Mouse (Mus musculus) CH12.LX (cell line): ENCODE results near the gene Gm20388. TPM values are rescaled to one million over a fixed set of nuclear protein-coding genes. Genes with fewer than 3 reads are reported as not detected.

ENCODE experiments used
- DNase-seq: peaks from one replicate; pipeline ENCODE4 v3.0.0-alpha.2; 2013; ENCODE audit errors: extremely low read depth
- H3K27ac ChIP-seq: 2 replicates; pipeline ENCODE4 v1.5.1; 2012; ENCODE audit warnings: low read depth, mild to moderate bottlenecking, control low read depth, moderate library complexity; ENCODE audit not compliant: insufficient read depth
- H3K27me3 ChIP-seq: replicated peaks from 2 replicates; pipeline ENCODE3; 2012; ENCODE audit warnings: inconsistent platforms
- H3K36me3 ChIP-seq, 2 experiments: replicated peaks in 1 of 2; 2 replicates each; pipeline versions ENCODE3 to v1.6.1; 2012; ENCODE audit warnings: inconsistent platforms in 1 of 2, low read length in 1 of 2, mild to moderate bottlenecking in 1 of 2, mixed read lengths in 1 of 2, moderate library complexity in 1 of 2; ENCODE audit not compliant: control insufficient read depth in 1 of 2, insufficient read depth in 1 of 2
- H3K4me1 ChIP-seq, 2 experiments: 2 replicates each; pipeline ENCODE4 v1.6.1; 2012; ENCODE audit warnings: inconsistent platforms in 1 of 2, moderate library complexity in 1 of 2; ENCODE audit not compliant: insufficient read depth in 2 of 2, control insufficient read depth in 1 of 2
- H3K4me2 ChIP-seq: 2 replicates; pipeline ENCODE4 v1.6.1; 2012; ENCODE audit warnings: low read depth, mild to moderate bottlenecking, control low read depth; ENCODE audit not compliant: poor library complexity, insufficient read depth, severe bottlenecking
- H3K4me3 ChIP-seq, 3 experiments: fragments of 150-350 bp in 1 of 3; sonication (generic) in 1 of 3; replicated peaks in 1 of 3; 2 replicates each; pipeline versions ENCODE3 to v1.5.1; 2011 to 2012; ENCODE audit warnings: low read depth in 2 of 3, low read length in 2 of 3, mild to moderate bottlenecking in 2 of 3, moderate library complexity in 2 of 3, control low read depth in 1 of 3, improper control_type of control experiment in 1 of 3, inconsistent platforms in 1 of 3, mixed read lengths in 1 of 3; ENCODE audit not compliant: poor library complexity in 1 of 3
- H3K79me2 ChIP-seq: replicated peaks from 2 replicates; pipeline ENCODE4 v1.6.1; 2012; ENCODE audit warnings: mild to moderate bottlenecking, moderate library complexity; ENCODE audit not compliant: control insufficient read depth, poor library complexity, insufficient read depth, severe bottlenecking; ENCODE audit errors: extremely low read depth
- H3K9ac ChIP-seq: 2 replicates; pipeline ENCODE4 v1.6.1; 2012; ENCODE audit warnings: low read depth, mild to moderate bottlenecking, control low read depth, moderate library complexity; ENCODE audit not compliant: insufficient read depth
- H3K9me3 ChIP-seq: replicated peaks from 2 replicates; pipeline ENCODE3; 2012; ENCODE audit warnings: low read length, inconsistent platforms, mixed read lengths
- BHLHE40 ChIP-seq: IDR thresholded peaks from 2 replicates; pipeline ENCODE4 v1.6.1; 2011; ENCODE audit warnings: mild to moderate bottlenecking, low read depth, low read length, improper control_type of control experiment
- CHD1 ChIP-seq: IDR thresholded peaks from 2 replicates; pipeline ENCODE4 v1.6.1; 2012; ENCODE audit warnings: low read depth, low read length, improper control_type of control experiment, inconsistent platforms
- CTCF ChIP-seq, 2 experiments: IDR thresholded peaks in 1 of 2; conservative IDR thresholded peaks in 1 of 2; 2 replicates each; pipeline ENCODE4 v1.5.1; 2011 to 2012; ENCODE audit warnings: low read depth in 2 of 2, low read length in 2 of 2, improper control_type of control experiment in 1 of 2, inconsistent platforms in 1 of 2, mild to moderate bottlenecking in 1 of 2, moderate library complexity in 1 of 2
- ETS1 ChIP-seq: conservative IDR thresholded peaks from 2 replicates; pipeline ENCODE4 v1.6.1; 2012; ENCODE audit warnings: low read depth, mild to moderate bottlenecking, inconsistent platforms, low read length, improper control_type of control experiment, moderate library complexity
- GABPA ChIP-seq: IDR thresholded peaks from 2 replicates; pipeline ENCODE4 v1.6.1; 2012; ENCODE audit warnings: low read depth, low read length, improper control_type of control experiment, inconsistent platforms; ENCODE audit not compliant: insufficient replicate concordance
- HCFC1 ChIP-seq: IDR thresholded peaks from 2 replicates; pipeline ENCODE4 v1.6.1; 2012; ENCODE audit warnings: low read depth, mild to moderate bottlenecking, inconsistent platforms, low read length, improper control_type of control experiment
- JUN ChIP-seq: IDR thresholded peaks from 2 replicates; pipeline ENCODE4 v1.6.1; 2011; ENCODE audit warnings: low read depth, mild to moderate bottlenecking, low read length, improper control_type of control experiment, moderate library complexity; ENCODE audit not compliant: insufficient read depth
- KAT2A ChIP-seq: IDR thresholded peaks from 2 replicates; pipeline ENCODE4 v1.6.1; 2012; ENCODE audit warnings: low read length, improper control_type of control experiment, inconsistent platforms; ENCODE audit not compliant: insufficient replicate concordance
- MAX ChIP-seq: IDR thresholded peaks from 2 replicates; pipeline ENCODE4 v1.6.1; 2011; ENCODE audit warnings: low read length, improper control_type of control experiment
- MAZ ChIP-seq: IDR thresholded peaks from 2 replicates; pipeline ENCODE4 v1.6.1; 2012; ENCODE audit warnings: low read depth, mild to moderate bottlenecking, inconsistent platforms, low read length, improper control_type of control experiment, moderate library complexity
- MEF2A ChIP-seq: IDR thresholded peaks from 2 replicates; pipeline ENCODE4 v1.6.1; 2014; ENCODE audit warnings: low read depth, mild to moderate bottlenecking, inconsistent platforms, low read length, improper control_type of control experiment, borderline replicate concordance
- MXI1 ChIP-seq: IDR thresholded peaks from 2 replicates; pipeline ENCODE4 v1.6.1; 2011; ENCODE audit warnings: mild to moderate bottlenecking, low read depth, low read length, improper control_type of control experiment
- MYC ChIP-seq: IDR thresholded peaks from 2 replicates; pipeline ENCODE4 v1.6.1; 2011; ENCODE audit warnings: low read depth, mild to moderate bottlenecking, improper control_type of control experiment, low read length
- NELFE ChIP-seq: IDR thresholded peaks from 2 replicates; pipeline ENCODE4 v1.6.1; 2011; ENCODE audit warnings: low read depth, low read length, improper control_type of control experiment
- PAX5 ChIP-seq: IDR thresholded peaks from 2 replicates; pipeline ENCODE4 v1.6.1; 2012; ENCODE audit warnings: low read length, inconsistent platforms, mixed read lengths
- POLR2AphosphoS2 ChIP-seq: IDR thresholded peaks from 2 replicates; pipeline ENCODE4 v1.6.1; 2011; ENCODE audit warnings: low read depth, low read length, improper control_type of control experiment
- SIN3A ChIP-seq: IDR thresholded peaks from 2 replicates; pipeline ENCODE4 v1.6.1; 2012; ENCODE audit warnings: low read length, improper control_type of control experiment, inconsistent platforms
- SMC3 ChIP-seq: IDR thresholded peaks from 2 replicates; pipeline ENCODE4 v1.6.1; 2011; ENCODE audit warnings: low read depth, low read length, improper control_type of control experiment
- TBP ChIP-seq: conservative IDR thresholded peaks from 2 replicates; pipeline ENCODE4 v1.6.1; 2011; ENCODE audit warnings: low read depth, low read length, improper control_type of control experiment
- TCF12 ChIP-seq: IDR thresholded peaks from 2 replicates; pipeline ENCODE4 v1.6.1; 2014; ENCODE audit warnings: low read depth, mild to moderate bottlenecking, inconsistent platforms, low read length, improper control_type of control experiment
- UBTF ChIP-seq: IDR thresholded peaks from 2 replicates; pipeline ENCODE4 v1.6.1; 2012; ENCODE audit warnings: low read depth, mild to moderate bottlenecking, inconsistent platforms, low read length, improper control_type of control experiment, moderate library complexity
- USF1 ChIP-seq: IDR thresholded peaks from 2 replicates; pipeline ENCODE4 v1.6.1; 2014; ENCODE audit warnings: low read depth, mild to moderate bottlenecking, inconsistent platforms, low read length, improper control_type of control experiment
- USF2 ChIP-seq: conservative IDR thresholded peaks from 2 replicates; pipeline ENCODE4 v1.6.1; 2011; ENCODE audit warnings: low read depth, low read length, improper control_type of control experiment
- ZKSCAN1 ChIP-seq: IDR thresholded peaks from 2 replicates; pipeline ENCODE4 v1.6.1; 2012; ENCODE audit warnings: low read depth, inconsistent platforms, low read length, improper control_type of control experiment, borderline replicate concordance
- ZMIZ1 ChIP-seq: IDR thresholded peaks from 2 replicates; pipeline ENCODE4 v1.6.1; 2012; ENCODE audit warnings: low read depth, mild to moderate bottlenecking, inconsistent platforms, low read length, improper control_type of control experiment
- ZNF384 ChIP-seq: IDR thresholded peaks from 2 replicates; pipeline ENCODE4 v1.6.1; 2012; ENCODE audit warnings: low read depth, low read length, improper control_type of control experiment, inconsistent platforms
- dilution Hi-C: fragments of 300-500 bp; cut with MboI; formaldehyde crosslinking; loops from 2 replicates; pipeline ENCODE4 v1.14.3; 2020; ENCODE audit warnings: low sequenced_read_pairs; ENCODE audit not compliant: extremely low pct_unique_long_range_greater_than_20kb, extremely low pct_ligation_motif_present
- in situ Hi-C: fragments of 300-500 bp; cut with MboI; formaldehyde crosslinking; loops from 3 replicates; pipeline ENCODE4 v1.14.3; 2019; ENCODE audit warnings: low sequenced_read_pairs, low pct_ligation_motif_present, low pct_unique_long_range_greater_than_20kb, mixed read lengths
- polyA plus RNA-seq: library from polyadenylated mRNA; unstranded; fragments of >175 nt; gene quantifications from 2 replicates; pipeline ENCODE4 v1.2.1, GENCODE M21; 2012; ENCODE audit warnings: low read depth; ENCODE audit not compliant: insufficient read length
- total RNA-seq, 2 experiments: library from RNA; depleted of rRNA; stranded (reverse); fragments of 300-350 nt in 1 of 2; fragments of >200 nt in 1 of 2; gene quantifications; 2 replicates each; pipeline ENCODE4 v1.2.3; 2012 to 2014

The Gm20388 gene
- total and polyA plus RNA-seq, 3 experiments, result 14.8 to 26.3 (median 22.2) TPM

DNA sequence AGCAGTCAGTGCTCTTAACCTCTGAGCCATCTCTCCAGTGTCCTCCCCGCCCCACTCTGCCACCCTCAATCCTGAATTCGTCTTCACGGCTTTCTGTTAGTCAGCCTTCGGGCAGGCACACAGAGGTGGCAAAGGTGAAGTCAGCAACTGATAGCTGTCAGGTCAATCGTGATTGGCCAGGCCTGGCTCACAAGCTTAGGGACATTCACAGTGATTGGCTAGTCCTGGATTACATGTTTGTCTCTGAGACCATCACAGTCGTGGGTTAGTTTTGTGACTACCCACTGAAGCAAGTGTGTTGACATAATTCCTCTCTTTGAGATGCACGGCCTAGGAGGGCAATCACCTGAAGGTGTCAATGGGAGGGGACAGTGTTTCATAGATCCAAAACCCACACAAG is 3542.7 kb downstream of the Gm20388 start:
- Histone ChIP-seq H3K4me1 (peaks cover 0 to 3% of the 10 kb centered on the region in 2 experiments; a peak in 1 of 4 replicates), H3K27ac (no peak overlapping the region), H3K9ac (no peak overlapping the region), H3K36me3 (peaks cover 35 to 78% of the 10 kb centered on the region in 2 experiments), H3K4me3 (no peak overlapping the region), H3K79me2 (no peaks in the 10 kb centered on the region), H3K4me2 (no peak overlapping the region), H3K9me3 (no peaks in the 10 kb centered on the region), H3K27me3 (no peaks in the 10 kb centered on the region)
- dilution Hi-C loops (no loop called here), in situ Hi-C loops (no loop called here)
- DNase-seq, result no peak
- TF ChIP-seq ZNF384 (no peak), MAX (no peak), POLR2AphosphoS2 (no peak), CHD1 (no peak), KAT2A (no peak), BHLHE40 (no peak), JUN (no peak), ETS1 (no peak), MYC (no peak), TBP (no peak), ZKSCAN1 (no peak), GABPA (no peak), MXI1 (no peak), MAZ (no peak), UBTF (no peak), ZMIZ1 (no peak), SIN3A (no peak), NELFE (no peak), SMC3 (no peak)

DNA sequence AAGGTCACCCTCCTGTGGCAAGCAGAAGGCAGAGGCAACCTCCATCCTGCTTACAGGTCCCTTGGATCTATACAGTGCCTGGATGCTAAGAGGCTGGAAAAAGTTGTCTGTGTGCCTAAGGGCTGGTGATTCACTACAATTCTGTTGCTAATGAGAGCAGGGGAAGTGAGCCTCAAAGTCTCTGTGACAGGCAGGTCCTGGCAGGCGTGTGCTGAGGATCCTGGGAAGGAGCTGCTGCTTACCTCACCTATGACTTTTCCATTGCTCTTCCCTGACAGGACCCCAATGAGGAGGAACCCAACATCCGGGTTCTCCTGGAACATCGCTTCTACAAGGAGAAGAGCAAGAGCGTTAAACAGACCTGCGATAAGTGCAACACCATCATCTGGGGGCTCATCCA is 3543.3 kb downstream of the Gm20388 start:
- Histone ChIP-seq H3K9me3 (no peaks in the 10 kb centered on the region), H3K4me3 (no peak overlapping the region), H3K4me1 (peaks cover 0 to 3% of the 10 kb centered on the region in 2 experiments; a peak in 1 of 4 replicates), H3K36me3 (peaks cover 38 to 80% of the 10 kb centered on the region in 2 experiments), H3K79me2 (no peaks in the 10 kb centered on the region), H3K27ac (no peak overlapping the region), H3K9ac (no peak overlapping the region), H3K27me3 (no peaks in the 10 kb centered on the region), H3K4me2 (no peak overlapping the region)
- in situ Hi-C loops, result no loop called here
- DNase-seq, result no peak
- TF ChIP-seq TBP, result no peak
- TF ChIP-seq MYC, result no peak
- no peak for TF ChIP-seq USF1
- TF ChIP-seq USF2, result no peak
- TF ChIP-seq TCF12, result no peak
- no peak for TF ChIP-seq MAX
- no peak for TF ChIP-seq MXI1
- no peak for TF ChIP-seq MEF2A
- no peak for TF ChIP-seq POLR2AphosphoS2
- no peak for TF ChIP-seq CTCF (conservative IDR thresholded peaks at IDR 0.05 in 1 of 2, IDR thresholded peaks at IDR 0.05 in 1 of 2; ENCODE audit: low read depth in 2 of 2, low read length in 2 of 2)
- TF ChIP-seq UBTF, result no peak
- no peak for TF ChIP-seq PAX5
- no peak for TF ChIP-seq JUN
- TF ChIP-seq HCFC1, result no peak
- TF ChIP-seq SIN3A, result no peak
- dilution Hi-C loops, result no loop called here
